Mouse (Mus musculus) heart, adult 9 months (tissue): ENCODE measurements around the gene Chrnb1.

Experiments used
- DNase-seq, 2 experiments: peaks; one replicate each; pipeline ENCODE4 v3.0.0; 2022; ENCODE audit warnings: low spot score in 2 of 2

The Chrnb1 gene

GRCm38 (mm10) chr11:69795168-69795982 is at the start of gene Chrnb1:
Gene Chrnb1, minus strand, starts transcription at chr11:69795943.
- DNase-seq: peak; percentile 97 to 99

- DNase-seq: no peak
These were observed 43.0 kb upstream of the Chrnb1 start for GRCm38 (mm10) chr11:69838714-69839104.

- DNase-seq: peak; percentile 98 to 99
These were observed 42.4 kb upstream of the Chrnb1 start, which contains the start of gene Tmem256 for GRCm38 (mm10) chr11:69837952-69838713. Gene Tmem256, plus strand, starts transcription at chr11:69838514.

GRCm38 (mm10) chr11:69837604-69837951 is 41.8 kb upstream of the Chrnb1 start, which contains the start of gene Nlgn2:
Gene Nlgn2, minus strand, starts transcription at chr11:69837784.
- no peak for DNase-seq

GRCm38 (mm10) chr11:69836703-69837576 is 41.2 kb upstream of the Chrnb1 start:
- peak; percentile 50 to 64 for DNase-seq

GRCm38 (mm10) chr11:69835966-69836335 is 40.2 kb upstream of the Chrnb1 start:
- no peak for DNase-seq

GRCm38 (mm10) chr11:69835326-69835965 is 39.7 kb upstream of the Chrnb1 start:
- no peak for DNase-seq

GRCm38 (mm10) chr11:69834001-69834549 is 38.3 kb upstream of the Chrnb1 start:
- DNase-seq: no peak

- no peak for DNase-seq
These were observed 37.8 kb upstream of the Chrnb1 start for GRCm38 (mm10) chr11:69833554-69833953.

GRCm38 (mm10) chr11:69828832-69829231 is 33.1 kb upstream of the Chrnb1 start:
- no peak for DNase-seq

- DNase-seq: no peak
These were observed 27.7 kb upstream of the Chrnb1 start for GRCm38 (mm10) chr11:69823456-69823855.

- no peak for DNase-seq
These were observed 26.3 kb upstream of the Chrnb1 start, which contains the start of gene Spem1 for GRCm38 (mm10) chr11:69822080-69822479. Gene Spem1, minus strand, starts transcription at chr11:69822180.

- DNase-seq: no peak
These were observed 23.1 kb upstream of the Chrnb1 start for GRCm38 (mm10) chr11:69818871-69819270.

GRCm38 (mm10) chr11:69818365-69818764 is 22.6 kb upstream of the Chrnb1 start, which contains the start of gene Spem2:
Gene Spem2, minus strand, starts transcription at chr11:69818465.
- DNase-seq: no peak

GRCm38 (mm10) chr11:69816520-69816919 is 20.8 kb upstream of the Chrnb1 start:
- DNase-seq: no peak

- DNase-seq: no peak
These were observed 19.4 kb upstream of the Chrnb1 start, which contains the start of gene Gm39566 for GRCm38 (mm10) chr11:69815155-69815554. Gene Gm39566, minus strand, starts transcription at chr11:69815298.

GRCm38 (mm10) chr11:69810280-69810679 is 14.5 kb upstream of the Chrnb1 start:
- no peak for DNase-seq

- no peak for DNase-seq
These were observed 11.9 kb upstream of the Chrnb1 start for GRCm38 (mm10) chr11:69807641-69808040.

- no peak for DNase-seq
These were observed 10.6 kb upstream of the Chrnb1 start for GRCm38 (mm10) chr11:69806378-69806777.

- no peak for DNase-seq
These were observed 9.5 kb upstream of the Chrnb1 start, which contains the start of gene Tmem102 for GRCm38 (mm10) chr11:69804972-69805909. Gene Tmem102, minus strand, starts transcription at chr11:69805624.
